Mouse (Mus musculus) myocyte (in vitro differentiated cells): Measurements from ENCODE around the gene Olfr172.

ENCODE experiments used
- CEBPB ChIP-seq: IDR thresholded peaks from 2 replicates; pipeline ENCODE4 v1.6.1; 2011; ENCODE audit warnings: mild to moderate bottlenecking, moderate library complexity; ENCODE audit not compliant: poor library complexity, insufficient read depth, severe bottlenecking
- E2F4 ChIP-seq: IDR thresholded peaks from one replicate; pipeline ENCODE4 v1.6.1; 2011; ENCODE audit warnings: mild to moderate bottlenecking, control low read depth, moderate library complexity; ENCODE audit not compliant: insufficient read depth
- MAX ChIP-seq: IDR thresholded peaks from one replicate; pipeline ENCODE4 v1.6.1; 2011; ENCODE audit warnings: low read depth, mild to moderate bottlenecking, control low read depth
- MYOD1 ChIP-seq, 3 experiments: IDR thresholded peaks; one replicate each; pipeline ENCODE4 v1.6.1; 2011; ENCODE audit warnings: control low read depth in 2 of 3, low read depth in 2 of 3, mild to moderate bottlenecking in 2 of 3, moderate library complexity in 1 of 3; ENCODE audit not compliant: insufficient read length in 2 of 3, control insufficient read depth in 1 of 3
- MYOG ChIP-seq, 3 experiments: IDR thresholded peaks; one replicate each; pipeline ENCODE4 v1.6.1; 2011; ENCODE audit warnings: control low read depth in 2 of 3, low read depth in 2 of 3, mild to moderate bottlenecking in 2 of 3; ENCODE audit not compliant: insufficient read length in 2 of 3, control insufficient read depth in 1 of 3, insufficient read depth in 1 of 3
- POLR2A ChIP-seq: IDR thresholded peaks from one replicate; pipeline ENCODE4 v1.6.1; 2011; ENCODE audit warnings: low read depth, mild to moderate bottlenecking, control low read depth, moderate library complexity; ENCODE audit not compliant: insufficient read length
- POLR2AphosphoS2 ChIP-seq: IDR thresholded peaks from one replicate; pipeline ENCODE4 v1.6.1; 2011; ENCODE audit warnings: low read depth, control low read depth; ENCODE audit not compliant: insufficient read length
- SRF ChIP-seq: IDR thresholded peaks from one replicate; pipeline ENCODE4 v1.6.1; 2011; ENCODE audit warnings: low read depth; ENCODE audit not compliant: control insufficient read depth, insufficient read length
- TCF12 ChIP-seq: IDR thresholded peaks from one replicate; pipeline ENCODE4 v1.6.1; 2011; ENCODE audit warnings: mild to moderate bottlenecking, control low read depth; ENCODE audit not compliant: poor library complexity, insufficient read depth, severe bottlenecking
- TCF3 ChIP-seq: IDR thresholded peaks from one replicate; pipeline ENCODE4 v1.6.1; 2011; ENCODE audit warnings: low read depth, control low read depth; ENCODE audit not compliant: insufficient read length
- USF1 ChIP-seq: IDR thresholded peaks from one replicate; pipeline ENCODE4 v1.6.1; 2011; ENCODE audit warnings: low read depth, mild to moderate bottlenecking, control low read depth, moderate library complexity

DNA sequence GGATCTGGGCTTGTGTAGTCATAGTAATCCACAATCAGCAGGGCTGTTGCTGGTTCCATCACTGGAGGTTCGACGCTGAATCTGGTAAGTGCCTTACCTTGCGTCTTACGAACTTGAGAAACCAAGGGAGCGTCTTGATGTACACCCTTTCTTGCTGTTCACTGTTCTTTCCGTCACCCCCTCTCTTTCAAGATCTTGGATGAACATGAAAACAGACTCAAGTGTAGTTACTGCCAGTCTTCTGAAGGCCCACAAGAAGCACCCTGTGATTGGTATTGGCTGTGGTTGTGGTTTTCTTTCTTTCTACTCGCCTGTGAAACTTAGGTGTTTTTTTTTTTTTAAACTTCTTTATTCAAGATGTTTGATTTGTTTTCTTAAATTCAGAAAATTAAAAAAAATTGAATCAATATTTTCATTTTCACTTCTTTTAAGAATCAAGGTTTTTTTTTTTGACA, 44.3 kb downstream of the Olfr172 start, which contains the start of gene Gpr15:
- TF ChIP-seq MYOD1 (IDR thresholded peaks at IDR 0.05; ENCODE audit: control insufficient read depth in 1 of 3, insufficient read length in 2 of 3, low read depth in 2 of 3) (no peak), MAX (no peak), TCF3 (no peak), MYOG (IDR thresholded peaks at IDR 0.05; ENCODE audit: control insufficient read depth in 1 of 3, insufficient read depth in 1 of 3, insufficient read length in 2 of 3, low read depth in 2 of 3) (no peak), USF1 (no peak), POLR2A (no peak), CEBPB (no peak), POLR2AphosphoS2 (no peak), E2F4 (no peak), SRF (no peak), TCF12 (no peak)
